Mouse (Mus musculus) C2C12 (cell line): ENCODE data around the gene Cops2. TPM values are rescaled to one million over a fixed set of nuclear protein-coding genes. Genes with fewer than 3 reads are reported as not detected.
A peak's percentile ranks its signal among the peaks of the same experiment; 100 is the strongest.

Experiments used
- H3K27me3 ChIP-seq: one replicate; pipeline ENCODE4 v1.6.1; 2011; ENCODE audit not compliant: control insufficient read depth, insufficient read depth, insufficient read length
- H3K36me3 ChIP-seq: one replicate; pipeline ENCODE4 v1.6.1; 2011; ENCODE audit not compliant: control insufficient read depth, insufficient read depth
- H3K4me3 ChIP-seq: one replicate; pipeline ENCODE4 v1.5.1; 2011; ENCODE audit warnings: mild to moderate bottlenecking, control low read depth; ENCODE audit not compliant: poor library complexity, insufficient read depth, severe bottlenecking
- H3K79me2 ChIP-seq: one replicate; pipeline ENCODE4 v1.6.1; 2011; ENCODE audit not compliant: control insufficient read depth, insufficient read depth
- H3K79me3 ChIP-seq: one replicate; pipeline ENCODE4 v1.6.1; 2011; ENCODE audit warnings: low read depth, control low read depth
- H3ac ChIP-seq: one replicate; pipeline ENCODE3; 2011; ENCODE audit warnings: low read depth; ENCODE audit not compliant: control insufficient read depth, insufficient read length
- CEBPB ChIP-seq: IDR thresholded peaks from one replicate; pipeline ENCODE4 v1.6.1; 2011; ENCODE audit warnings: low read depth, mild to moderate bottlenecking, control low read depth, moderate library complexity
- CTCF ChIP-seq: IDR thresholded peaks from one replicate; pipeline ENCODE4 v1.5.1; 2011; ENCODE audit not compliant: control insufficient read depth, insufficient read depth, insufficient read length
- FOSL1 ChIP-seq: IDR thresholded peaks from one replicate; pipeline ENCODE4 v1.8.0; 2011; ENCODE audit warnings: mild to moderate bottlenecking, low read length; ENCODE audit not compliant: poor library complexity, insufficient read depth, severe bottlenecking
- MAX ChIP-seq: IDR thresholded peaks from one replicate; pipeline ENCODE4 v1.6.1; 2011; ENCODE audit warnings: mild to moderate bottlenecking, control low read depth
- MYOD1 ChIP-seq: IDR thresholded peaks from one replicate; pipeline ENCODE4 v1.6.1; 2011; ENCODE audit warnings: low read depth; ENCODE audit not compliant: control insufficient read depth, insufficient read length
- MYOG ChIP-seq: IDR thresholded peaks from one replicate; pipeline ENCODE4 v1.6.1; 2011; ENCODE audit not compliant: control insufficient read depth, insufficient read length; ENCODE audit errors: extremely low read depth
- USF1 ChIP-seq: IDR thresholded peaks from one replicate; pipeline ENCODE4 v1.6.1; 2011; ENCODE audit warnings: low read depth, mild to moderate bottlenecking, control low read depth, moderate library complexity
- polyA plus RNA-seq: library from polyadenylated mRNA; unstranded; fragments of >200 nt; fragmentation: generic; extraction: Trizol; gene quantifications from one replicate; pipeline ENCODE4 v1.2.1, GENCODE M21; 2012; ENCODE audit warnings: missing spikeins

Gene Cops2
- polyA plus RNA-seq, 1 experiment: 52.7 TPM

GRCm38 (mm10) chr2:125790242-125790641 lies 68.7 kb downstream of the Cops2 start:
- H3K27me3 ChIP-seq: no peaks in the 10 kb centered on the region
- no peak overlapping the region for H3ac ChIP-seq
- H3K4me3 ChIP-seq: no peak overlapping the region
- no peaks in the 10 kb centered on the region for H3K79me2 ChIP-seq
- no peaks in the 10 kb centered on the region for H3K79me3 ChIP-seq
- no peaks in the 10 kb centered on the region for H3K36me3 ChIP-seq
- TF ChIP-seq MYOG (no peak), USF1 (peak; percentile 29)

GRCm38 (mm10) chr2:125789265-125789664 lies 69.7 kb downstream of the Cops2 start:
- no peaks in the 10 kb centered on the region for H3K79me2 ChIP-seq
- no peak for TF ChIP-seq MYOG
- no peak for TF ChIP-seq FOSL1
- no peak for TF ChIP-seq MAX
- no peak for TF ChIP-seq MYOD1
- no peak for TF ChIP-seq USF1
- no peak for TF ChIP-seq CTCF
- no peak for TF ChIP-seq CEBPB
- no peak overlapping the region for H3K4me3 ChIP-seq
- H3K36me3 ChIP-seq: no peaks in the 10 kb centered on the region
- H3K79me3 ChIP-seq: no peaks in the 10 kb centered on the region
- no peak overlapping the region for H3ac ChIP-seq
- no peaks in the 10 kb centered on the region for H3K27me3 ChIP-seq

GRCm38 (mm10) chr2:125788785-125789184 lies 70.2 kb downstream of the Cops2 start:
- no peaks in the 10 kb centered on the region for H3K79me3 ChIP-seq
- no peaks in the 10 kb centered on the region for H3K79me2 ChIP-seq
- no peaks in the 10 kb centered on the region for H3K36me3 ChIP-seq
- no peak for TF ChIP-seq USF1
- peak; percentile 34 for TF ChIP-seq FOSL1
- no peak overlapping the region for H3ac ChIP-seq
- H3K27me3 ChIP-seq: no peaks in the 10 kb centered on the region
- H3K4me3 ChIP-seq: no peak overlapping the region

- Histone ChIP-seq H3K4me3 (no peak overlapping the region), H3K79me3 (no peaks in the 10 kb centered on the region), H3ac (no peak overlapping the region), H3K36me3 (no peaks in the 10 kb centered on the region), H3K79me2 (no peaks in the 10 kb centered on the region), H3K27me3 (no peaks in the 10 kb centered on the region)
- TF ChIP-seq CTCF (no peak), CEBPB (peak; percentile 44), MAX (peak; percentile 7)
Measured at GRCm38 (mm10) chr2:125788351-125788750, 70.6 kb downstream of the Cops2 start.

DNA sequence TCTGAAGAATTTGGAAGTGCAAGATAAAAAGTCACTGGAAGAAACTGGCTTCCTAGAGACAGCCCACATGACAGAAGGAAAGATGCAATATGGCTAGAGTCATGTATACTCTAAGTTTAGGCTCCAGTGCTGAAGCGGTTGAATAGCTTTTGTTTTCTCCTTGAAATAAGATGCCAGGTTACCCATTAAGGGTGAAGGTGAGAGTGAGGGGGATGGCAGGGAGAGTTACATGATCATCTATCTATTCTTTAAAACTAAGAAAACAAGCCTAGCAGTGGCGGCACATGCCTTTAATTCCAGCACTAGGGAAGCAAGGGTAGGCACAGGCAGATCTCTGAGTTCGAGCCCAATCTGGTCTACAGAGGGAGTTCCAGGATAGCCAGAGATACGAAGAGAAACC lies 73.9 kb downstream of the Cops2 start:
- peaks cover 25% of the 10 kb centered on the region for H3K79me2 ChIP-seq
- H3K79me3 ChIP-seq: peaks cover 19% of the 10 kb centered on the region
- H3K36me3 ChIP-seq: peaks cover 1% of the 10 kb centered on the region
- no peak overlapping the region for H3K4me3 ChIP-seq
- no peak overlapping the region for H3ac ChIP-seq
- no peak for TF ChIP-seq MAX
- no peak for TF ChIP-seq CTCF
- no peak for TF ChIP-seq USF1
- no peak for TF ChIP-seq FOSL1
- no peak for TF ChIP-seq MYOG
- TF ChIP-seq MYOD1: no peak
- TF ChIP-seq CEBPB: no peak
- H3K27me3 ChIP-seq: no peaks in the 10 kb centered on the region

DNA sequence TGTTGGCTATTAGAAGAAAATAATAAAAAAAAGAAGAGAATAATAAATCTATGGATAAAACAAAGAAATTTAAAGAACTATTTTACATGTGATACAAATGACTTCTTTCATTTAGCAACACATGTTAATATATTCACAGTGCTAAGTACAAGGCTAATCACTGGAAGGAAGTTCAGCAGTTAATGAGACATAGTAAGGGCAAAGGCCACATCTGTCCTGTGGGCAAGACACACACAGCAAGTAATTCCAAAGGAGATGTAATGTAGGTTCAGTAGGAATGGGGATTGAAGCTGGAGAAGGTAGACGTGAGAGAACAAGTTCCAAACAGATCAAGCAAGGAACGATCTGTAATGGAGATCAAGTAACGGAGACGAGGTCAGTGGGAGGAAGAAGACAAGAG lies 74.5 kb downstream of the Cops2 start:
- Histone ChIP-seq H3K79me2 (peaks cover 31% of the 10 kb centered on the region), H3K27me3 (no peaks in the 10 kb centered on the region), H3K36me3 (peaks cover 7% of the 10 kb centered on the region), H3K4me3 (no peak overlapping the region), H3K79me3 (peaks cover 25% of the 10 kb centered on the region), H3ac (no peak overlapping the region)
- TF ChIP-seq CTCF (no peak), FOSL1 (no peak), MAX (no peak), MYOD1 (no peak), MYOG (no peak), CEBPB (no peak), USF1 (no peak)
